Mouse (Mus musculus) c-Kit-positive CD71-positive TER-119-positive erythroid progenitor cells, embryonic 14.5 days (primary cell): ENCODE results near the gene Fndc4.

Source experiments
- DNase-seq: peaks from one replicate; pipeline ENCODE4 v3.0.0-alpha.2; 2013; ENCODE audit warnings: low spot score

The Fndc4 gene

GRCm38 (mm10) chr5:31295606-31296141 lies at the start of gene Fndc4:
Gene Fndc4, minus strand, starts transcription at chr5:31296080.
- DNase-seq = no peak

GRCm38 (mm10) chr5:31328255-31328654 lies 32.4 kb upstream of the Fndc4 start:
- DNase-seq = peak; percentile 40

GRCm38 (mm10) chr5:31326850-31327249 lies 31.0 kb upstream of the Fndc4 start:
- DNase-seq = no peak

- no peak for DNase-seq
Measured at GRCm38 (mm10) chr5:31324085-31324484, 28.2 kb upstream of the Fndc4 start.

- no peak for DNase-seq
Measured at GRCm38 (mm10) chr5:31322776-31323175, 26.9 kb upstream of the Fndc4 start.

GRCm38 (mm10) chr5:31312806-31313205 lies 16.9 kb upstream of the Fndc4 start:
- DNase-seq = no peak

- no peak for DNase-seq
Measured at GRCm38 (mm10) chr5:31303093-31303492, 7.2 kb upstream of the Fndc4 start.

- DNase-seq = no peak
Measured at GRCm38 (mm10) chr5:31301866-31302265, 6.0 kb upstream of the Fndc4 start.

GRCm38 (mm10) chr5:31298486-31298885 lies 2.6 kb upstream of the Fndc4 start:
- no peak for DNase-seq

GRCm38 (mm10) chr5:31297981-31298380 lies 2.1 kb upstream of the Fndc4 start:
- DNase-seq = no peak

- DNase-seq = no peak
Measured at GRCm38 (mm10) chr5:31297047-31297757, 1.3 kb upstream of the Fndc4 start, which contains the start of gene Gckr. Gene Gckr, plus strand, starts transcription at chr5:31297443.

- no peak for DNase-seq
Measured at GRCm38 (mm10) chr5:31294964-31295605, 795 bp downstream of the Fndc4 start.

- DNase-seq = no peak
Measured at GRCm38 (mm10) chr5:31291361-31291688, 4.6 kb downstream of the Fndc4 start.

- DNase-seq = peak; percentile 98
Measured at GRCm38 (mm10) chr5:31290521-31291360, 5.1 kb downstream of the Fndc4 start, which contains the start of gene Ift172. Gene Ift172, minus strand, starts transcription at chr5:31291116.

- DNase-seq = peak; percentile 14
Measured at GRCm38 (mm10) chr5:31289626-31290230, 6.2 kb downstream of the Fndc4 start.

GRCm38 (mm10) chr5:31288655-31289054 lies 7.2 kb downstream of the Fndc4 start:
- DNase-seq = no peak

- DNase-seq = no peak
Measured at GRCm38 (mm10) chr5:31288225-31288624, 7.7 kb downstream of the Fndc4 start.

- DNase-seq = no peak
Measured at GRCm38 (mm10) chr5:31279245-31279988, 16.5 kb downstream of the Fndc4 start.

GRCm38 (mm10) chr5:31273018-31273417 lies 22.9 kb downstream of the Fndc4 start:
- DNase-seq = no peak

GRCm38 (mm10) chr5:31267686-31268085 lies 28.2 kb downstream of the Fndc4 start:
- DNase-seq = no peak

GRCm38 (mm10) chr5:31266101-31266500 lies 29.8 kb downstream of the Fndc4 start:
- no peak for DNase-seq
